Mouse (Mus musculus) MEL (cell line): ENCODE results near the gene Fbxw11. TPM values are rescaled to one million over a fixed set of nuclear protein-coding genes. Genes with fewer than 3 reads are reported as not detected.

Experiments used
- DNase-seq: peaks from one replicate; pipeline ENCODE4 v3.0.0; 2011; ENCODE audit warnings: low read depth, low spot score
- H3K27ac ChIP-seq: 2 replicates; pipeline ENCODE4 v1.5.1; 2012; ENCODE audit warnings: low read depth, mild to moderate bottlenecking, control low read depth, low read length, moderate library complexity; ENCODE audit not compliant: control insufficient read depth
- H3K27me3 ChIP-seq, 2 experiments: fragments of 150-350 bp in 1 of 2; sonication (generic) in 1 of 2; 2 replicates each; pipeline ENCODE4 v1.6.1; 2012; ENCODE audit warnings: low read length in 2 of 2, mild to moderate bottlenecking in 2 of 2, improper control_type of control experiment in 1 of 2, moderate library complexity in 1 of 2; ENCODE audit not compliant: insufficient read depth in 2 of 2, control insufficient read depth in 1 of 2
- H3K36me3 ChIP-seq, 2 experiments: 2 replicates each; pipeline ENCODE4 v1.6.1; 2012 to 2014; ENCODE audit warnings: low read length in 2 of 2, improper control_type of control experiment in 1 of 2, inconsistent platforms in 1 of 2, mild to moderate bottlenecking in 1 of 2; ENCODE audit not compliant: insufficient read depth in 2 of 2, control insufficient read depth in 1 of 2
- H3K4me1 ChIP-seq, 2 experiments: fragments of 150-350 bp in 1 of 2; sonication (generic) in 1 of 2; 2 replicates each; pipeline ENCODE4 v1.6.1; 2012; ENCODE audit warnings: low read length in 2 of 2, improper control_type of control experiment in 1 of 2, mild to moderate bottlenecking in 1 of 2; ENCODE audit not compliant: insufficient read depth in 2 of 2, control insufficient read depth in 1 of 2
- H3K4me3 ChIP-seq, 2 experiments: fragments of 150-350 bp in 1 of 2; sonication (generic) in 1 of 2; 2 replicates each; pipeline ENCODE4 v1.5.1; 2012; ENCODE audit warnings: low read depth in 2 of 2, low read length in 2 of 2, mild to moderate bottlenecking in 2 of 2, moderate library complexity in 2 of 2, control low read depth in 1 of 2, improper control_type of control experiment in 1 of 2; ENCODE audit not compliant: control insufficient read depth in 1 of 2, insufficient read depth in 1 of 2
- H3K79me2 ChIP-seq: 2 replicates; pipeline ENCODE4 v1.6.1; 2012; ENCODE audit warnings: mild to moderate bottlenecking, low read length, moderate library complexity; ENCODE audit not compliant: control insufficient read depth, poor library complexity, insufficient read depth
- H3K9ac ChIP-seq: 2 replicates; pipeline ENCODE4 v1.6.1; 2012; ENCODE audit warnings: low read depth, mild to moderate bottlenecking, control low read depth, low read length, moderate library complexity; ENCODE audit not compliant: control insufficient read depth, poor library complexity, severe bottlenecking
- H3K9me3 ChIP-seq: fragments of 150-350 bp; sonication (generic); replicated peaks from 2 replicates; pipeline ENCODE4 v1.6.1; 2012; ENCODE audit warnings: mild to moderate bottlenecking, low read length, improper control_type of control experiment, moderate library complexity; ENCODE audit not compliant: insufficient read depth
- BHLHE40 ChIP-seq: IDR thresholded peaks from 2 replicates; pipeline ENCODE4 v1.6.1; 2012; ENCODE audit warnings: low read depth, mild to moderate bottlenecking, inconsistent platforms, low read length, improper control_type of control experiment, borderline replicate concordance
- CHD1 ChIP-seq: IDR thresholded peaks from 2 replicates; pipeline ENCODE4 v1.6.1; 2012; ENCODE audit warnings: low read depth, mild to moderate bottlenecking, inconsistent platforms, low read length, improper control_type of control experiment
- E2F4 ChIP-seq: IDR thresholded peaks from 2 replicates; pipeline ENCODE4 v1.6.1; 2011; ENCODE audit warnings: low read depth, low read length, improper control_type of control experiment, borderline replicate concordance
- EP300 ChIP-seq, 2 experiments: IDR thresholded peaks; 2 replicates each; pipeline ENCODE4 v1.6.1; 2011; ENCODE audit warnings: improper control_type of control experiment in 2 of 2, low read length in 2 of 2, low read depth in 1 of 2, mild to moderate bottlenecking in 1 of 2
- ETS1 ChIP-seq: IDR thresholded peaks from 2 replicates; pipeline ENCODE4 v1.6.1; 2012; ENCODE audit warnings: low read depth, mild to moderate bottlenecking, inconsistent platforms, low read length, improper control_type of control experiment, moderate library complexity
- GABPA ChIP-seq: IDR thresholded peaks from 2 replicates; pipeline ENCODE4 v1.6.1; 2012; ENCODE audit warnings: low read depth, mild to moderate bottlenecking, inconsistent platforms, low read length, improper control_type of control experiment, moderate library complexity
- GATA1 ChIP-seq: IDR thresholded peaks from 2 replicates; pipeline ENCODE4 v1.6.1; 2011; ENCODE audit warnings: low read depth, low read length, improper control_type of control experiment
- HCFC1 ChIP-seq: IDR thresholded peaks from 2 replicates; pipeline ENCODE4 v1.6.1; 2012; ENCODE audit warnings: low read depth, mild to moderate bottlenecking, inconsistent platforms, low read length, improper control_type of control experiment, moderate library complexity
- JUND ChIP-seq: IDR thresholded peaks from 2 replicates; pipeline ENCODE4 v1.6.1; 2011; ENCODE audit warnings: low read depth, mild to moderate bottlenecking, improper control_type of control experiment, low read length
- KAT2A ChIP-seq: conservative IDR thresholded peaks from 2 replicates; pipeline ENCODE4 v1.6.1; 2012; ENCODE audit warnings: low read depth, low read length, improper control_type of control experiment, inconsistent platforms
- MAX ChIP-seq: IDR thresholded peaks from 2 replicates; pipeline ENCODE4 v1.6.1; 2011; ENCODE audit warnings: low read length, improper control_type of control experiment
- MAZ ChIP-seq: IDR thresholded peaks from 2 replicates; pipeline ENCODE4 v1.6.1; 2012; ENCODE audit warnings: low read depth, mild to moderate bottlenecking, inconsistent platforms, low read length, improper control_type of control experiment
- MEF2A ChIP-seq: IDR thresholded peaks from 2 replicates; pipeline ENCODE4 v1.6.1; 2014; ENCODE audit warnings: low read depth, mild to moderate bottlenecking, inconsistent platforms, low read length, improper control_type of control experiment; ENCODE audit not compliant: poor library complexity, insufficient replicate concordance, severe bottlenecking; ENCODE audit errors: extremely low read depth
- MYB ChIP-seq: IDR thresholded peaks from 2 replicates; pipeline ENCODE4 v1.6.1; 2011; ENCODE audit warnings: mild to moderate bottlenecking, low read depth, low read length, improper control_type of control experiment
- MYC ChIP-seq: IDR thresholded peaks from 2 replicates; pipeline ENCODE4 v1.6.1; 2011; ENCODE audit warnings: low read depth, mild to moderate bottlenecking, low read length, improper control_type of control experiment, moderate library complexity
- POLR2A ChIP-seq, 2 experiments: IDR thresholded peaks; 2 replicates each; pipeline ENCODE4 v1.6.1; 2011 to 2012; ENCODE audit warnings: low read length in 2 of 2, mild to moderate bottlenecking in 2 of 2, control low read depth in 1 of 2, improper control_type of control experiment in 1 of 2, low read depth in 1 of 2, moderate library complexity in 1 of 2; ENCODE audit not compliant: control insufficient read depth in 1 of 2, insufficient read depth in 1 of 2, poor library complexity in 1 of 2
- POLR2AphosphoS5 ChIP-seq: IDR thresholded peaks from 2 replicates; pipeline ENCODE4 v1.6.1; 2012; ENCODE audit warnings: low read depth, borderline replicate concordance, mild to moderate bottlenecking, inconsistent platforms, low read length, moderate library complexity, mixed read lengths
- RCOR1 ChIP-seq: IDR thresholded peaks from 2 replicates; pipeline ENCODE4 v1.6.1; 2012; ENCODE audit warnings: low read depth, mild to moderate bottlenecking, inconsistent platforms, low read length, improper control_type of control experiment
- SIN3A ChIP-seq: IDR thresholded peaks from 2 replicates; pipeline ENCODE4 v1.6.1; 2012; ENCODE audit warnings: low read length, improper control_type of control experiment, inconsistent platforms
- SMC3 ChIP-seq: IDR thresholded peaks from 2 replicates; pipeline ENCODE4 v1.6.1; 2011; ENCODE audit warnings: low read depth, low read length, improper control_type of control experiment
- TAL1 ChIP-seq: IDR thresholded peaks from 2 replicates; pipeline ENCODE4 v1.6.1; 2012; ENCODE audit warnings: mild to moderate bottlenecking, inconsistent platforms, low read length, moderate library complexity, mixed read lengths
- TBP ChIP-seq: IDR thresholded peaks from 2 replicates; pipeline ENCODE4 v1.8.0; 2011; ENCODE audit warnings: low read depth, low read length, improper control_type of control experiment
- UBTF ChIP-seq: IDR thresholded peaks from 2 replicates; pipeline ENCODE4 v1.6.1; 2012; ENCODE audit warnings: low read depth, mild to moderate bottlenecking, inconsistent platforms, low read length, improper control_type of control experiment, moderate library complexity, borderline replicate concordance; ENCODE audit not compliant: insufficient read depth
- USF1 ChIP-seq: IDR thresholded peaks from 2 replicates; pipeline ENCODE4 v1.6.1; 2014; ENCODE audit warnings: low read depth, mild to moderate bottlenecking, inconsistent platforms, low read length, improper control_type of control experiment, moderate library complexity
- USF2 ChIP-seq, 2 experiments: IDR thresholded peaks; 2 replicates each; pipeline ENCODE4 v1.6.1; 2011 to 2012; ENCODE audit warnings: improper control_type of control experiment in 2 of 2, low read length in 2 of 2, borderline replicate concordance in 1 of 2, inconsistent platforms in 1 of 2, low read depth in 1 of 2, mild to moderate bottlenecking in 1 of 2; ENCODE audit not compliant: insufficient read depth in 1 of 2
- ZC3H11A ChIP-seq: IDR thresholded peaks from 2 replicates; pipeline ENCODE4 v1.6.1; 2012; ENCODE audit warnings: low read depth, mild to moderate bottlenecking, inconsistent platforms, low read length, improper control_type of control experiment
- ZMIZ1 ChIP-seq: IDR thresholded peaks from 2 replicates; pipeline ENCODE4 v1.6.1; 2012; ENCODE audit warnings: low read depth, mild to moderate bottlenecking, inconsistent platforms, low read length, improper control_type of control experiment, moderate library complexity
- ZNF384 ChIP-seq: IDR thresholded peaks from 2 replicates; pipeline ENCODE4 v1.6.1; 2012; ENCODE audit warnings: low read depth, mild to moderate bottlenecking, inconsistent platforms, low read length, improper control_type of control experiment
- polyA plus RNA-seq, 2 experiments: library from polyadenylated mRNA; stranded (reverse) in 1 of 2; unstranded in 1 of 2; fragments of >175 nt in 1 of 2; fragments of >200 nt in 1 of 2; gene quantifications; 2 replicates each; pipeline versions ENCODE4 v1.2.1 to v1.2.4; 2012; ENCODE audit warnings: low replicate concordance in 2 of 2, low read depth in 1 of 2; ENCODE audit not compliant: insufficient read length in 2 of 2, insufficient read depth in 1 of 2, missing spikeins in 1 of 2
- total RNA-seq: library from RNA; depleted of rRNA; stranded (reverse); fragments of 300-350 nt; gene quantifications from 2 replicates; pipeline ENCODE4 v1.2.3, GENCODE M21; 2012

Gene Fbxw11
- total and polyA plus RNA-seq, 3 experiments, result 35.4 to 98.5 (median 53.5) TPM

GRCm38 (mm10) chr11:32642899-32643886 is 669 bp downstream of the Fbxw11 start:
- H3K9me3 ChIP-seq, result no peaks in the 10 kb centered on the region
- TF ChIP-seq CHD1, result 0 out of 2 replicates have a peak, but pooled peaks have one; percentile 20
- TF ChIP-seq JUND, result no peak
- TF ChIP-seq, all 39 proteins: peak for 1
- no peaks in the 10 kb centered on the region for H3K27me3 ChIP-seq
- DNase-seq, result peak; percentile 41
- H3K4me3 ChIP-seq, result peak overlapping the region; percentile 82 to 94
- peak overlapping the region; percentile 97 for H3K9ac ChIP-seq
- H3K36me3 ChIP-seq, result peaks cover 0 to 45% of the 10 kb centered on the region in 2 experiments; a peak in 2 of 4 replicates
- H3K79me2 ChIP-seq, result peaks cover 50% of the 10 kb centered on the region
- H3K27ac ChIP-seq, result peak overlapping the region; percentile 97
- peaks cover 21 to 29% of the 10 kb centered on the region in 2 experiments for H3K4me1 ChIP-seq

GRCm38 (mm10) chr11:32644010-32644409 is 1.5 kb downstream of the Fbxw11 start:
- H3K36me3 ChIP-seq, result peaks cover 0 to 47% of the 10 kb centered on the region in 2 experiments; a peak in 2 of 4 replicates
- peak overlapping the region; percentile 82 to 94 for H3K4me3 ChIP-seq
- H3K27ac ChIP-seq, result peak overlapping the region; percentile 40
- H3K9me3 ChIP-seq, result no peaks in the 10 kb centered on the region
- H3K79me2 ChIP-seq, result peaks cover 56% of the 10 kb centered on the region
- H3K9ac ChIP-seq, result peak overlapping the region; percentile 97
- peaks cover 21 to 29% of the 10 kb centered on the region in 2 experiments for H3K4me1 ChIP-seq
- H3K27me3 ChIP-seq, result no peaks in the 10 kb centered on the region
- DNase-seq, result peak; percentile 77
- TF ChIP-seq BHLHE40 (no peak), JUND (0 out of 2 replicates have a peak, but pooled peaks have one; percentile 31), MYB (no peak), SMC3 (no peak), HCFC1 (no peak), GATA1 (no peak), MYC (peak; percentile 76; the same call in 1 of the 2 replicates), USF1 (no peak), RCOR1 (peak; percentile 42; the same call in 1 of the 2 replicates), EP300 (IDR thresholded peaks at IDR 0.05; ENCODE audit: low read depth in 1 of 2, low read length in 2 of 2) (peak in 1 of 2 experiments; percentile 50; a peak in 3 of 4 replicates), ZC3H11A (no peak), ETS1 (peak; percentile 73), KAT2A (no peak), E2F4 (no peak), TAL1 (no peak), UBTF (no peak), GABPA (no peak), MAZ (no peak), SIN3A (peak; percentile 75), ZNF384 (no peak), USF2 (IDR thresholded peaks at IDR 0.05; ENCODE audit: borderline replicate concordance in 1 of 2, insufficient read depth in 1 of 2, low read depth in 1 of 2, low read length in 2 of 2) (no peak), ZMIZ1 (no peak), TBP (no peak), MEF2A (no peak), POLR2AphosphoS5 (no peak), MAX (peak; percentile 45; the same call in 1 of the 2 replicates), POLR2A (IDR thresholded peaks at IDR 0.05; ENCODE audit: control insufficient read depth in 1 of 2, insufficient read depth in 1 of 2, low read depth in 1 of 2, low read length in 2 of 2, poor library complexity in 1 of 2) (no peak)
